Mouse (Mus musculus) heart, embryonic 12.5 days (tissue): ENCODE measurements around the gene Tmem8. TPM values are rescaled to one million over a fixed set of nuclear protein-coding genes. Genes with fewer than 3 reads are reported as not detected.

ENCODE experiments used
- ATAC-seq: fragments of 200-750 bp; cut with Nextera tagmentation; 2 replicates; pipeline ENCODE4 v1.8.0; 2017; ENCODE audit warnings: moderate TSS enrichment, moderate library complexity; ENCODE audit not compliant: insufficient number of reproducible peaks, low FRiP score
- H3K27ac ChIP-seq: fragments of 300-500 bp; sonication (generic); 2 replicates; pipeline ENCODE4 v1.5.1; 2016; ENCODE audit warnings: mild to moderate bottlenecking, moderate library complexity; ENCODE audit not compliant: poor library complexity, severe bottlenecking
- H3K27me3 ChIP-seq: fragments of 300-500 bp; sonication (generic); replicated peaks from 2 replicates; pipeline ENCODE4 v1.6.1; 2016; ENCODE audit warnings: mild to moderate bottlenecking, moderate library complexity
- H3K36me3 ChIP-seq: fragments of 300-500 bp; sonication (generic); 2 replicates; pipeline ENCODE4 v1.6.1; 2016; ENCODE audit warnings: mild to moderate bottlenecking, moderate library complexity
- H3K4me1 ChIP-seq: fragments of 300-500 bp; sonication (generic); replicated peaks from 2 replicates; pipeline ENCODE4 v1.6.1; 2016; ENCODE audit warnings: mild to moderate bottlenecking
- H3K4me2 ChIP-seq: fragments of 300-500 bp; sonication (generic); 2 replicates; pipeline ENCODE4 v1.6.1; 2016; ENCODE audit warnings: mild to moderate bottlenecking, moderate library complexity
- H3K4me3 ChIP-seq: fragments of 300-500 bp; sonication (generic); 2 replicates; pipeline ENCODE4 v1.5.1; 2016; ENCODE audit warnings: mild to moderate bottlenecking
- H3K9ac ChIP-seq: fragments of 300-500 bp; sonication (generic); 2 replicates; pipeline ENCODE4 v1.6.1; 2016; ENCODE audit warnings: mild to moderate bottlenecking, moderate library complexity
- H3K9me3 ChIP-seq: fragments of 300-500 bp; sonication (generic); replicated peaks from 2 replicates; pipeline ENCODE4 v1.6.1; 2016; ENCODE audit warnings: mild to moderate bottlenecking, moderate library complexity
- WGBS: fragments of 180-500 bp; shearing (Covaris S2); methylation state at CpG from one replicate; pipeline ENCODE4 v1.1.7; 2016; 5-methylcytosine and 5-hydroxymethylcytosine counted together
- polyA plus RNA-seq: library from polyadenylated mRNA; unstranded; fragments of >200 nt; fragmentation: Nextera tagmentation; extraction: Ambion mirVana; gene quantifications from 2 replicates; pipeline ENCODE4 v1.2.1, GENCODE M21; 2016

Gene Tmem8
- polyA plus RNA-seq = 1.2 TPM in 2 replicates

DNA sequence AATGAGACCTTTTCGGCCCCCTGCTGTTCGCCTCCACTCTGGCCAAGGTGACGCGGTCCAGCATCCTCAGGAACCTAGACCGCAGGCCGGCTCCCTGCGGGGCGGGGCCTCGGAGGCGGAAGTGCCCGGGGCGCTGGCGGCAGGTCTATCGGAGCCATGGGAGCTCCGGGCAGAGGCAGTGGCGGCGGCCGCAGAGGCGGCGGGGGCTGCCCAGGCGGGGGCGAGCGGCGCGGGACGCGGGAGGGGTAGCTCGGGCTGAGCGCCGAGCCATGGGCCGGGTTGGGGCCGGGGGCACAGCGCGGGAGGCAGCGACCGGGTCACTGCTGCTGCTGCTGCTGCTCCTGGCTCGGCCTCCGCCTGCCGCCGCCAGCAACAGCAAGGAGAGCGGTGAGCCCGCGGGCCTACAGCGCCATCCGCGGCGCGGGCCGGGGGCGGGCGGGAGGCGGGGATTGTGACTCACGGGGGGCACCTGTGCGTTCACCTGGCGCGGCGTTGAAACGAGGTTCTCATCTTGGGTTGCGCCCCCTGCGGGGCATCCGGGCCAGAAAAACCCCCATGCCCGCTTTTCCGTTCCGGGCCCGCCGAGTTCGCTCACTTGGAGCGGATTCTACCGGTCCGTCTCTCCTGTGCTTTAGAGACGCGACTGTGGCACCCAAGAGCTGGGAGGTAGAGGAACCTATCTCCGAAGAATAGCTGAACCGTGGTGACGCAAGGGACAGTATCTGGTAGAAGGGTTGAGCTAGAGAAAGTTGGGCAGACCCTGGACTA is at the start of gene Tmem8:
Gene Tmem8, plus strand, starts transcription at position 119 of the 768 bp plus-strand sequence.
- Histone ChIP-seq H3K4me3 (peak within 1 kb of the TSS; percentile 63), H3K9ac (peak within 1 kb of the TSS; percentile 74), H3K4me1 (peaks cover 11% of the 10 kb centered on the region), H3K27ac (no peak within 1 kb of the TSS), H3K4me2 (peak within 1 kb of the TSS; percentile 90), H3K9me3 (no peaks in the 10 kb centered on the region), H3K36me3 (no peaks in the 10 kb centered on the region), H3K27me3 (peaks cover 81% of the 10 kb centered on the region)
- under 1% methylated on average over 68 of the region's 75 CpGs for WGBS
- peak; percentile 68 for ATAC-seq

DNA sequence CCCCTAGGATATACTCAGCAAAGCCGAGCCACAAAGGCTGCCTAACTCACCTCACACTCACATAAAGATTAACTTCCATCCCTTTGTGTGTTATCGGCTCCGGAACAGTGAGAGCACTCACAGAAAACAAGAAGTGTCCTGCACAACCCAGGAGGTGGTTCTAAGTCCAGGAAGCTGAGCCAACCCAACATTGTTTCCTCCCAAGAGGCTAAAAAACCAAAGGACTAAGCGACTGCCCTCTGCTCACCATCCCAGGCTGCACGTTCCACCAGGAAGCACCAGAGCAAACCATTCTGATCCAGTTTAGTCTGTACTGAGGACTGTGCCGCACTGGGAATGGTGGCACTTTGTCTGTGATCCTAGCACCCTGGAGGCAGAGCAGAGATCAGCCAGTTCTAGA is 48.2 kb upstream of the Tmem8 start:
- H3K9me3 ChIP-seq = no peaks in the 10 kb centered on the region
- H3K36me3 ChIP-seq = peaks cover 14% of the 10 kb centered on the region
- ATAC-seq = no peak
- peaks cover 44% of the 10 kb centered on the region for H3K4me1 ChIP-seq
- H3K27ac ChIP-seq = peak overlapping the region; percentile 52
- H3K9ac ChIP-seq = 0 out of 2 replicates have a peak overlapping the region, but pooled peaks have one; percentile 35
- no peak overlapping the region for H3K4me3 ChIP-seq
- 0 out of 2 replicates have a peak overlapping the region, but pooled peaks have one; percentile 9 for H3K4me2 ChIP-seq
- no peaks in the 10 kb centered on the region for H3K27me3 ChIP-seq
- WGBS = 62% methylated on average over 6 of the region's 6 CpGs

DNA sequence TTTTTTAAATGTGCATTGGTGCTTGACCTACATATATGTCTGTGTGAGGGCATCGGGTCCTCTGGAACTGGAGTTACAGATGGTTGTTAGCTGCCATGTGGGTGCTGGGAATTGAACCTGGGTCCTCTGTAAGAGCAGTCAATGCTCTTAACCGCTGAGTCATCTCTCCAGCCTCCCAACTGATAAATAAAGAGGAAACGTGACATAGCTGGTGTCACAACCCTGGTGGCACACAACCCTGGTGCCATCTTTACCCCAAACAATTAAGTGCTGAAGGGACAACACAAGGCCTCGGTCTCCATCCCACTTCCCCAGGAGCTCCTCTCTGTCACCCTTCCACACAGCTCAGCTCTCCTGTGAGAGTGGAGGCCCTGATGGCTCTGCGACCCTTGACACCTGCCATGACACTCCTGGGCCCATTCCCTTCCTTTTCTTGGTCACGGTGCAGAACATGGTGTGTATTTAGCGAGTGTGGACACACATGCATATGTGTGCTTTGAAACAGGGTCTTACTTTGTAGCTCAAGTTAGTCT is 46.5 kb upstream of the Tmem8 start:
- 89% methylated on average over 7 of the region's 7 CpGs for WGBS
- peaks cover 48% of the 10 kb centered on the region for H3K4me1 ChIP-seq

DNA sequence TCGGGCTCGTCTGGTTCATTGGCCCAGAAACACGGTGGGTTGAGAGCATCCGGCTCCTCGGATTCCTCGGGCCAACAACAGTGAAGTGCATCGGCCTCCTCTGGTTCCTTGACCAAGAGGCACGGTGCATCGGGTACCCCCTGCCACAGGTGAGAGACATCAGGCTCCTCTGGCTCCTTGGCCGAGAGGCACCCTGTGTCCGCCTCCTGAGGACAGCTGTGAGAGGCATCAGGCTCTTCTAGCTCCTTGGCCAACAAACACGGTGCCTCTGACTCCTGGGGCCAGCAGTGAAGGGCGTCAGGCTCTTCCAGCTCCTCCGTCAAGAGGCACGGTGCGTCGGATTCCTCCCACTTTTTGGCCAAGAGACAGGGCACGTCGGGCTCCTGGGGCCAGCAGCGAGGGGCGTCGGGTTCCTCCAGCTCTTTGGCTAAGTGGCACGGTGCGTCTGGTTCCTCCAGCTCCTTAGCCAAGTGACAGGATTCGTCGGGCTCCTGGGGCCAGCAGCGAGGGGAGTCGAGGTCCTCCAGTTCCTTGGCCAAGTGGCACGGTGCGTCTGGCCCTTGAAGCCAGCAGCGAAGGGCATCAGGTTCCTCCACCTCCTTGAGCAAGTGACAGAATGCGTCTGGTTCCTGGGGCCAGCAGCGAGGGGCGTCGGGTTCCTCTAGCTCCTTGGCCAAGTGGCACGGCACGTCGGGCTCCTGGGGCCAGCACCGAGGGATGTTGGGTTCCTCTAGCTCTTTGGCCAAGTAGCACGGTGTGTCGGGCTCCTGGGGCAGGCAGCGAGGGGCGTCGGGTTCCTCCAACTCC is 44.9 kb upstream of the Tmem8 start:
- Histone ChIP-seq H3K9me3 (no peaks in the 10 kb centered on the region), H3K27me3 (peaks cover 3% of the 10 kb centered on the region; the same call in 1 of the 2 replicates), H3K9ac (peak overlapping the region; percentile 79), H3K27ac (no peak overlapping the region), H3K4me2 (peak overlapping the region; percentile 94), H3K4me3 (peak overlapping the region; percentile 69), H3K36me3 (peaks cover 8% of the 10 kb centered on the region; the same call in 1 of the 2 replicates), H3K4me1 (peaks cover 48% of the 10 kb centered on the region)
- WGBS = 1% methylated on average over 44 of the region's 44 CpGs
- ATAC-seq = no peak; the same call in 1 of the 2 replicates

More for the DNA sequence above, 46.5 kb upstream of the Tmem8 start:
- Histone ChIP-seq H3K27me3 (peaks cover 3% of the 10 kb centered on the region; the same call in 1 of the 2 replicates), H3K9ac (0 out of 2 replicates have a peak overlapping the region, but pooled peaks have one; percentile 79), H3K36me3 (peaks cover 12% of the 10 kb centered on the region; the same call in 1 of the 2 replicates), H3K4me3 (peak overlapping the region; percentile 69), H3K4me2 (peak overlapping the region; percentile 94), H3K9me3 (no peaks in the 10 kb centered on the region), H3K27ac (no peak overlapping the region)
- no peak for ATAC-seq

DNA sequence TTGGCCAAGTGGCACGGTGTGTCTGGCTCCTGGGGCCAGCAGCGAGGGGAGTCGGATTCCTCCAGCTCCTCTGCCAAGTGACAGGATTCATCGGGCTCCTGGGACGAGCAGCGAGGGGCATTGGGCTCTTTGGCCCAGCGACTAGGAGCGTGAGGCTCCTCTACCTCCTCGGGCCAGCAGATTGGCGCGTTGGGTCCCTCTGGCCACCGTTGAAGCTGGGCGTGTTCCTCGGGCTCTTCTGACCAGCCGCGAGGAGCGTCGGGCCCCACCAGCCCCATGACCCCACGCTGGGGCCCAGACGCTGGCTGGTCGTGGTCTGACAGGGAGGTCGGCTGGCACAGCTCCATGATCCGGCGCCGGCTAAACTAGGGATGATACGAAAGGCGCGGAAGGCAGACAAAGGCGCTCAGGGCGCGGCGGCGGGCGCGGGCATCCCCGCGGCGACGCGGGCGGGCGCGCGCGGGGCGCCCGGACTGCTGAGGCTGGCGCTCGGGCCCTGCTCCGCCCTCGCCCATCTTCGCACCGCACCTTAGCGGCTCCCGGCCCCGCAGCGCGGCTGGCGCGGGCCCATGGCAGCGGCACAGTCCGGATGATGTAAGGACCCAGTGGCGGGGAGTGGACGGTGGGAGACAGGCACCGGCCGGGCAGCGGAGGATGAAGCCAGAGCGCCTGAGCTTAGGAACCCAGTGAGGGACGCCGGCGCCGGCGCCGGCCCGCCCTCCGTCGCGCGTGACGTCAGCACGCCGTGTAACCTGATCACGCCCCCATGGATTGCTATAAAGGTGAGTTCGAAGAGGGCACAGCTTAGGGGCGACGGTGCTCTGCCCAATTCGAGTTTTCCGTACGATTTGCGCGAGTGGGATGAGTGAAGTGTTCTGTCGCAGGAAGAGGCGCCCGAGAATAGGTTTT is 44.0 kb upstream of the Tmem8 start, which contains the start of gene Rab11fip3:
Gene Rab11fip3, minus strand, starts transcription at position 725 of the 909 bp plus-strand sequence.
- Histone ChIP-seq H3K4me1 (peaks cover 48% of the 10 kb centered on the region), H3K4me2 (peak within 1 kb of the TSS; percentile 94), H3K4me3 (peak within 1 kb of the TSS; percentile 69), H3K36me3 (peaks cover 3% of the 10 kb centered on the region; the same call in 1 of the 2 replicates), H3K9ac (peak within 1 kb of the TSS; percentile 79), H3K9me3 (no peaks in the 10 kb centered on the region), H3K27me3 (peaks cover 3% of the 10 kb centered on the region; the same call in 1 of the 2 replicates), H3K27ac (peak within 1 kb of the TSS; percentile 66)
- ATAC-seq = peak; percentile 95
- WGBS = under 1% methylated on average over 94 of the region's 94 CpGs

DNA sequence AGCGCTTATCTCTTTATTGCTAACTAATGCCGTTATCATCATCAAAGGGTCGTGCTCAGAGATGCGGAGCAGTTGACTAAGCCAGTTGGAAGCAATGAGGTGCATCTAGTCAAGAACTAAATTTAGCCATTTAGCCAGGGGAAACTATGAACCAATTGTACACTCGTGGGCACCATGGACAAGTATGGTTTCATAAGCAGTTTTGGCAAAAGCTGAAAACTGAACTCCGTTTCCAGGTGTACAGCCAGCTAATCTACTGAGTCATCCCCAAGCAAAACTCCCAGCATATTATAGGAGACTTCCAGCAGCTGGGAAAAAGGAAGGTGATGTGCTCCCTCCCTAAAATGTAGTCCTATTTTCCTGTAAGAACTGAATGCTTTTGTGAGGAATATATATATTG is 43.0 kb upstream of the Tmem8 start:
- Histone ChIP-seq H3K27ac (no peak overlapping the region), H3K4me2 (peak overlapping the region; percentile 94), H3K27me3 (peaks cover 6% of the 10 kb centered on the region; the same call in 1 of the 2 replicates), H3K4me3 (peak overlapping the region; percentile 69), H3K9ac (0 out of 2 replicates have a peak overlapping the region, but pooled peaks have one; percentile 79), H3K4me1 (peaks cover 37% of the 10 kb centered on the region), H3K36me3 (peaks cover 3% of the 10 kb centered on the region; the same call in 1 of the 2 replicates), H3K9me3 (no peaks in the 10 kb centered on the region)
- WGBS = 29% methylated on average over 6 of the region's 6 CpGs
- ATAC-seq = no peak

DNA sequence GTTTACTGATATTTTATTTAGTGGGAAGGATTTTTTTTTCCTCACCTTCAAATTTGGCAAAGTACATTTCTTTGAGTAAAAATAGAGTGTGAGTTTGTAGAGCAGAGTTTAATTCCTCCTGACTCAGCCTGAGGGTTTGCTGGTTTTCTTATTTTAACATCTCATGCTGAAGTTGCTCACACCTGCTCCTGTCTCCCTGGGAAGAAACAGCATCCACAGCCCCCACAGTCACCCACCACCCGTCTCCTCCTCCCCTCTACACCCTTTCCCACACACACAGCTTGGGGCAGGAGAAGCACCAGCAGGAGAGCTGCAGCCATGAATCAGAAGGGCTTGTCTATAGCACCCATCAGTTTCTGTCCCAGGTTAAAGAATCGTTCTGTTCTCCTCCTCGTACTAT is 37.9 kb upstream of the Tmem8 start:
- ATAC-seq = no peak
- Histone ChIP-seq H3K27ac (no peak overlapping the region), H3K4me2 (no peak overlapping the region), H3K9me3 (no peaks in the 10 kb centered on the region), H3K4me1 (no peaks in the 10 kb centered on the region), H3K4me3 (no peak overlapping the region), H3K9ac (no peak overlapping the region), H3K27me3 (peaks cover 6% of the 10 kb centered on the region; the same call in 1 of the 2 replicates), H3K36me3 (no peaks in the 10 kb centered on the region)
- WGBS = 64% methylated on average over 3 of the region's 3 CpGs

DNA sequence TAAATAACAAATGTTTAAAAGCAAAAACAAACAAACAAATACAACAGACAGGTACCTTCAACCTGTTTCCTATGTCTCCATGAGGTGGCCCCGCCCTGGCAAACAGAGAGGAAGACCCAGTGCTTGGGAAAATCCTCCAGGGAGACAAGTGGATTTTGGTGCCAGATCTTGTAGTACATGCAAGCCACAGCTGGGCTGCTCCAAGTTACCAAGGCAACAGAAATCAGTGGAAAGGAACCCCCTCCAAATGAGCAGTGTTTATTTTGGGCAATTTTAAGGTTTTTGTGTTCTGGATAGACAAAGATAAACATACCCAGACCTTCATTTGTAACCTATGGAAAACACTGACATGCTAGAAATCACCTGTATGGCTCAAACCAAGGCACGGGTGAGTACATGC is 34.2 kb upstream of the Tmem8 start:
- Histone ChIP-seq H3K4me2 (no peak overlapping the region), H3K9ac (no peak overlapping the region), H3K36me3 (peaks cover 17% of the 10 kb centered on the region), H3K4me3 (no peak overlapping the region), H3K27ac (no peak overlapping the region), H3K9me3 (no peaks in the 10 kb centered on the region), H3K27me3 (0 out of 2 replicates have a peak, but pooled peaks cover 2% of the 10 kb centered on the region), H3K4me1 (no peaks in the 10 kb centered on the region)
- no peak for ATAC-seq
- WGBS = 75% methylated on average over 2 of the region's 2 CpGs

DNA sequence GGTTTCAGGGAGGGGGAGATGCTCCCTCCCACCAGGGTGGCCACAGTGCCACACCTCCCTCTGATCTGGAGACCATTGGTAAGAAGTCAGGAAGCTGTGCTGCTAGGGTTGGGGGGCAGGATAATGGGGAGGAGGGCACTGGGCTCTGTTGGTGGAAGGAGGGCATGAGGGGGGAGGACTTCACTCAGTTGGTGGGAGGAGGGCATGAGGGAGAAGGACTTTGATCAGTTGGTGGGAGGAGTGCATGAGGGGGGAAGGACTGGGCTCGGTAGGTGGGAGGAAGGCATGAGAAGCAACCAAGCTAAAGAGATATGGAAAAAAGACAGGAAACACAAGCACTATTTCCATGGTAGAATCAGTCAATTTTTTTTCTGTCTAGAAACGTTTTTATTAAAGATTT is 32.2 kb upstream of the Tmem8 start:
- H3K36me3 ChIP-seq = peaks cover 22% of the 10 kb centered on the region
- WGBS = 32% methylated on average over 2 of the region's 2 CpGs
- no peak overlapping the region for H3K4me2 ChIP-seq
- H3K9ac ChIP-seq = no peak overlapping the region
- H3K27ac ChIP-seq = no peak overlapping the region
- no peaks in the 10 kb centered on the region for H3K27me3 ChIP-seq
- no peaks in the 10 kb centered on the region for H3K4me1 ChIP-seq
- H3K9me3 ChIP-seq = no peaks in the 10 kb centered on the region
- H3K4me3 ChIP-seq = no peak overlapping the region
- no peak for ATAC-seq

DNA sequence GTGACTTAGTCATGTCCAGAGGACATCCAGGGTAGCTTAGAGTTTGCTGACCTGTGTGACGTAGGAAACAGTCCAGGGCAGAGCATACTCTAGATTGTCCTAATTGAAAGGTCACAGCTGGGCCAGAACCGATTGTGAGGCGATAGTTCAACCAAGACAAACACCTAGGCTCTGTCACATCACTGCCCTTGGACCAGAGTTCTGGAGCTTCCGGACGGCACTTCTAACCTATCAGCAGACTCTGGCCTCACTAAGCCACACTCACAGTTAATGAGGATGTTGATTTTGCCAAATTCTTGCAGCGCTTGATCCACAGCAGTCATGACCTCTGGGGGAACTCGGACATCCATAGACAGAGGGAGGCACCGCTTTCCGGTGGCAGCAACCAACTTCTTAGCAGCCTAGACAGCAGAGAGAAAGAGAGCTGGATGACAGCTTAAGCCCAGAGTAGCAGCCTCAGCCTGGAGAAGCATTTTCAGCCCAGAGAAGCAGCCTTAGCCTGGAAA is 26.0 kb upstream of the Tmem8 start:
- no peaks in the 10 kb centered on the region for H3K9me3 ChIP-seq
- no peak for ATAC-seq
- H3K9ac ChIP-seq = no peak overlapping the region
- peaks cover 4% of the 10 kb centered on the region for H3K4me1 ChIP-seq
- H3K36me3 ChIP-seq = peaks cover 33% of the 10 kb centered on the region
- H3K27ac ChIP-seq = no peak overlapping the region
- no peak overlapping the region for H3K4me3 ChIP-seq
- H3K27me3 ChIP-seq = no peaks in the 10 kb centered on the region
- no peak overlapping the region for H3K4me2 ChIP-seq
- 86% methylated on average over 9 of the region's 9 CpGs for WGBS
